Mouse (Mus musculus): ENCODE measurements at regions not wholly inside any gene's neighbourhood (a gene's known extent, or its start where the extent isn't known, plus 50 kb on each side); places are given as distances from the start of the nearest gene placed in this dataset.
A peak's percentile ranks its signal among the peaks of the same experiment; 100 is the strongest.

- 48% methylated on average over 9 of the region's 9 CpGs for WGBS
- H3K27ac ChIP-seq (ENCODE audit: insufficient read depth, low read depth, low read length): no peak overlapping the region
- H3K4me3 ChIP-seq (ENCODE audit: insufficient read depth, low read depth, low read length): no peak overlapping the region
- TF ChIP-seq CTCF (conservative IDR thresholded peaks at IDR 0.05; ENCODE audit: insufficient read depth, insufficient read length, low read depth, low read length) (no peak), POLR2A (IDR thresholded peaks at IDR 0.05; ENCODE audit: low read depth, low read length) (no peak)
- H3K4me1 ChIP-seq (ENCODE audit: control insufficient read depth, insufficient read depth, low read length): no peaks in the 10 kb centered on the region
- no peaks in the 10 kb centered on the region for H3K27me3 ChIP-seq (replicated peaks; ENCODE audit: control insufficient read depth, insufficient read depth, low read length)
- peak; percentile 32 for DNase-seq
- no peaks in the 10 kb centered on the region for H3K36me3 ChIP-seq (ENCODE audit: control insufficient read depth, insufficient read depth, low read length)
Observed at GRCm38 (mm10) chr14:56313969-56314368, 50.9 kb upstream of the Atp12a start.

DNA sequence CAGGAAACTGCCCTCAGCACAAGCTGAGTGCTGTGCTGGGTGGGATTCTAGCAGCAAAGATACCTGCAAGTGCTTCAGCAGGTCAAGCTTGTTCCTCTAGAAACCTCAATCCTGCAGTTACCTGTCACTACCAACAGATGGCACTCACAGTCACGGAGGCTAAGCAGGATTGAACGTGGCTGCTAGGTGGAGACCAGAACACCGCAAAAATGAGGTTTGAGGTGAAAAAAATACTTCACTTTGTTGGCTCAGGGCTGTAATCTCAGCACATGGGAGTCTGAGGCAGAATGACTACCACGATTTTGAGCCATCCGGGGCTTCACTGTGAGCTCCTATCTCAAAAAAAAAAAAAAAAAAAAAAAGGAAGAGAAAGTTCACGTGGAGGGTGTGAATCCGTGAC, 50.4 kb upstream of the Atp12a start:
- Histone ChIP-seq H3K36me3 (ENCODE audit: control insufficient read depth, insufficient read depth, low read length) (no peaks in the 10 kb centered on the region), H3K4me1 (ENCODE audit: control insufficient read depth, insufficient read depth, low read length) (no peaks in the 10 kb centered on the region), H3K27me3 (replicated peaks; ENCODE audit: control insufficient read depth, insufficient read depth, low read length) (no peaks in the 10 kb centered on the region), H3K4me3 (ENCODE audit: insufficient read depth, low read depth, low read length) (no peak overlapping the region), H3K27ac (ENCODE audit: insufficient read depth, low read depth, low read length) (no peak overlapping the region)
- TF ChIP-seq CTCF (conservative IDR thresholded peaks at IDR 0.05; ENCODE audit: insufficient read depth, insufficient read length, low read depth, low read length): peak; percentile 88
- TF ChIP-seq POLR2A (IDR thresholded peaks at IDR 0.05; ENCODE audit: low read depth, low read length): no peak
- peak; percentile 65 for DNase-seq
- 21% methylated on average over 7 of the region's 7 CpGs for WGBS

Data from kidney, adult 2 months (tissue).